Mouse (Mus musculus): Measurements from ENCODE around the gene Lnx1. TPM values are rescaled to one million over a fixed set of nuclear protein-coding genes. Genes with fewer than 3 reads are reported as not detected.

Gene Lnx1
- polyA plus RNA-seq (2016; fragmentation: Nextera tagmentation; extraction: Ambion mirVana) = 1.8 and 2.0 TPM in 2 replicates

- H3K27me3 ChIP-seq (ENCODE audit: low read depth, poor library complexity, severe bottlenecking) = 0 out of 2 replicates have a peak, but pooled peaks cover 6% of the 10 kb centered on the region
- peak within 1 kb of the TSS; percentile 57 for H3K4me3 ChIP-seq
- no peak for DNase-seq (ENCODE audit: low spot score)
- no peaks in the 10 kb centered on the region for H3K36me3 ChIP-seq
- WGBS = 60% methylated on average over 11 of the region's 11 CpGs
- peak within 1 kb of the TSS; percentile 85 for H3K27ac ChIP-seq
- H3K9me3 ChIP-seq (replicated peaks) = no peaks in the 10 kb centered on the region
- H3K4me1 ChIP-seq = peaks cover 52% of the 10 kb centered on the region
These were observed at the start of gene Lnx1 for GRCm38 (mm10) chr5:74702766-74703165. Lnx1 (minus strand) TSS chr5:74702912.

- 90% methylated on average over 5 of the region's 5 CpGs for WGBS
- H3K27ac ChIP-seq = no peak overlapping the region
- DNase-seq (ENCODE audit: low spot score) = no peak
- H3K9me3 ChIP-seq (replicated peaks) = no peaks in the 10 kb centered on the region
- no peak overlapping the region for H3K4me3 ChIP-seq
- peaks cover 8% of the 10 kb centered on the region; the same call in 1 of the 2 replicates for H3K4me1 ChIP-seq
- H3K36me3 ChIP-seq = no peaks in the 10 kb centered on the region
- no peaks in the 10 kb centered on the region for H3K27me3 ChIP-seq (ENCODE audit: low read depth, poor library complexity, severe bottlenecking)
These were observed 47.8 kb upstream of the Lnx1 start for GRCm38 (mm10) chr5:74750501-74750900.

GRCm38 (mm10) chr5:74747476-74747875, 44.8 kb upstream of the Lnx1 start:
- Histone ChIP-seq H3K36me3 (no peaks in the 10 kb centered on the region), H3K9me3 (replicated peaks) (no peaks in the 10 kb centered on the region), H3K27ac (no peak overlapping the region), H3K4me1 (no peaks in the 10 kb centered on the region), H3K27me3 (ENCODE audit: low read depth, poor library complexity, severe bottlenecking) (no peaks in the 10 kb centered on the region), H3K4me3 (no peak overlapping the region)
- no peak for DNase-seq (ENCODE audit: low spot score)
- WGBS = 95% methylated on average over 3 of the region's 3 CpGs

- H3K9me3 ChIP-seq (replicated peaks) = no peaks in the 10 kb centered on the region
- H3K4me3 ChIP-seq = no peak overlapping the region
- 85% methylated on average over 9 of the region's 9 CpGs for WGBS
- no peak for DNase-seq (ENCODE audit: low spot score)
- H3K4me1 ChIP-seq = peaks cover 19% of the 10 kb centered on the region
- H3K36me3 ChIP-seq = no peaks in the 10 kb centered on the region
- H3K27me3 ChIP-seq (ENCODE audit: low read depth, poor library complexity, severe bottlenecking) = no peaks in the 10 kb centered on the region
- H3K27ac ChIP-seq = no peak overlapping the region
These were observed 38.2 kb upstream of the Lnx1 start for GRCm38 (mm10) chr5:74740951-74741350.

GRCm38 (mm10) chr5:74739435-74739834, 36.7 kb upstream of the Lnx1 start:
- no peaks in the 10 kb centered on the region for H3K9me3 ChIP-seq (replicated peaks)
- WGBS = 58% methylated on average over 12 of the region's 12 CpGs
- H3K27me3 ChIP-seq (ENCODE audit: low read depth, poor library complexity, severe bottlenecking) = no peaks in the 10 kb centered on the region
- no peak for DNase-seq (ENCODE audit: low spot score)
- H3K4me3 ChIP-seq = no peak overlapping the region
- no peak overlapping the region for H3K27ac ChIP-seq
- H3K36me3 ChIP-seq = no peaks in the 10 kb centered on the region
- peaks cover 22% of the 10 kb centered on the region for H3K4me1 ChIP-seq

GRCm38 (mm10) chr5:74738312-74738711, 35.6 kb upstream of the Lnx1 start:
- H3K27ac ChIP-seq = peak overlapping the region; percentile 38; the same call in 1 of the 2 replicates
- no peaks in the 10 kb centered on the region for H3K27me3 ChIP-seq (ENCODE audit: low read depth, poor library complexity, severe bottlenecking)
- no peaks in the 10 kb centered on the region for H3K36me3 ChIP-seq
- H3K9me3 ChIP-seq (replicated peaks) = no peaks in the 10 kb centered on the region
- 69% methylated on average over 3 of the region's 3 CpGs for WGBS
- no peak overlapping the region for H3K4me3 ChIP-seq
- peaks cover 33% of the 10 kb centered on the region for H3K4me1 ChIP-seq
- DNase-seq (ENCODE audit: low spot score) = peak; percentile 38

GRCm38 (mm10) chr5:74733885-74734558, 31.3 kb upstream of the Lnx1 start:
- Histone ChIP-seq H3K27ac (peak overlapping the region; percentile 47; the same call in 1 of the 2 replicates), H3K4me3 (no peak overlapping the region), H3K27me3 (ENCODE audit: low read depth, poor library complexity, severe bottlenecking) (no peaks in the 10 kb centered on the region), H3K4me1 (peaks cover 37% of the 10 kb centered on the region), H3K9me3 (replicated peaks) (no peaks in the 10 kb centered on the region), H3K36me3 (no peaks in the 10 kb centered on the region)
- no peak for DNase-seq (ENCODE audit: low spot score)
- 57% methylated on average over 7 of the region's 7 CpGs for WGBS

- peaks cover 29% of the 10 kb centered on the region for H3K4me1 ChIP-seq
- H3K27me3 ChIP-seq (ENCODE audit: low read depth, poor library complexity, severe bottlenecking) = no peaks in the 10 kb centered on the region
- DNase-seq (ENCODE audit: low spot score) = no peak
- no peaks in the 10 kb centered on the region for H3K9me3 ChIP-seq (replicated peaks)
- 58% methylated on average over 8 of the region's 8 CpGs for whole genome bisulfite sequencing
- no peak overlapping the region for H3K4me3 ChIP-seq
- H3K27ac ChIP-seq = no peak overlapping the region
- no peaks in the 10 kb centered on the region for H3K36me3 ChIP-seq
These were observed 29.9 kb upstream of the Lnx1 start for GRCm38 (mm10) chr5:74732613-74733012.

- H3K27me3 ChIP-seq (ENCODE audit: low read depth, poor library complexity, severe bottlenecking) = no peaks in the 10 kb centered on the region
- peaks cover 42% of the 10 kb centered on the region for H3K4me1 ChIP-seq
- H3K27ac ChIP-seq = no peak overlapping the region
- WGBS = 89% methylated on average over 5 of the region's 5 CpGs
- no peak overlapping the region for H3K4me3 ChIP-seq
- H3K36me3 ChIP-seq = no peaks in the 10 kb centered on the region
- H3K9me3 ChIP-seq (replicated peaks) = no peaks in the 10 kb centered on the region
- no peak for DNase-seq (ENCODE audit: low spot score)
These were observed 27.9 kb upstream of the Lnx1 start for GRCm38 (mm10) chr5:74730601-74731000.

- Histone ChIP-seq H3K36me3 (no peaks in the 10 kb centered on the region), H3K4me3 (no peak overlapping the region), H3K27ac (no peak overlapping the region), H3K27me3 (ENCODE audit: low read depth, poor library complexity, severe bottlenecking) (no peaks in the 10 kb centered on the region), H3K4me1 (peaks cover 43% of the 10 kb centered on the region), H3K9me3 (replicated peaks) (no peaks in the 10 kb centered on the region)
- 75% methylated on average over 6 of the region's 6 CpGs for WGBS
- DNase-seq (ENCODE audit: low spot score) = no peak
These were observed 26.9 kb upstream of the Lnx1 start for GRCm38 (mm10) chr5:74729567-74729966.

- H3K4me3 ChIP-seq = no peak overlapping the region
- no peak for DNase-seq (ENCODE audit: low spot score)
- no peaks in the 10 kb centered on the region for H3K36me3 ChIP-seq
- WGBS = 62% methylated on average over 6 of the region's 6 CpGs
- no peak overlapping the region for H3K27ac ChIP-seq
- peaks cover 29% of the 10 kb centered on the region for H3K4me1 ChIP-seq
- no peaks in the 10 kb centered on the region for H3K27me3 ChIP-seq (ENCODE audit: low read depth, poor library complexity, severe bottlenecking)
- H3K9me3 ChIP-seq (replicated peaks) = no peaks in the 10 kb centered on the region
These were observed 25.5 kb upstream of the Lnx1 start for GRCm38 (mm10) chr5:74728186-74728585.

- Histone ChIP-seq H3K27ac (no peak overlapping the region), H3K27me3 (ENCODE audit: low read depth, poor library complexity, severe bottlenecking) (no peaks in the 10 kb centered on the region), H3K9me3 (replicated peaks) (no peaks in the 10 kb centered on the region), H3K4me3 (no peak overlapping the region), H3K4me1 (peaks cover 21% of the 10 kb centered on the region), H3K36me3 (no peaks in the 10 kb centered on the region)
- WGBS = 79% methylated on average over 8 of the region's 8 CpGs
- no peak for DNase-seq (ENCODE audit: low spot score)
These were observed 24.6 kb upstream of the Lnx1 start for GRCm38 (mm10) chr5:74727319-74727718.

GRCm38 (mm10) chr5:74725541-74725940, 22.8 kb upstream of the Lnx1 start:
- Histone ChIP-seq H3K27me3 (ENCODE audit: low read depth, poor library complexity, severe bottlenecking) (no peaks in the 10 kb centered on the region), H3K4me1 (peaks cover 16% of the 10 kb centered on the region), H3K4me3 (no peak overlapping the region), H3K36me3 (no peaks in the 10 kb centered on the region), H3K27ac (peak overlapping the region; percentile 32; the same call in 1 of the 2 replicates), H3K9me3 (replicated peaks) (no peaks in the 10 kb centered on the region)
- 57% methylated on average over 4 of the region's 4 CpGs for WGBS
- no peak for DNase-seq (ENCODE audit: low spot score)

GRCm38 (mm10) chr5:74721816-74722215, 19.1 kb upstream of the Lnx1 start:
- Histone ChIP-seq H3K4me3 (no peak overlapping the region), H3K27me3 (ENCODE audit: low read depth, poor library complexity, severe bottlenecking) (no peaks in the 10 kb centered on the region), H3K36me3 (no peaks in the 10 kb centered on the region), H3K27ac (no peak overlapping the region), H3K9me3 (replicated peaks) (no peaks in the 10 kb centered on the region), H3K4me1 (peaks cover 15% of the 10 kb centered on the region)
- no peak for DNase-seq (ENCODE audit: low spot score)
- WGBS = 76% methylated on average over 3 of the region's 3 CpGs

Data from limb, embryonic 10.5 days (tissue).